Mouse (Mus musculus) forebrain, embryonic 11.5 days (tissue): ENCODE measurements around the gene Rhbdl2. TPM values are rescaled to one million over a fixed set of nuclear protein-coding genes. Genes with fewer than 3 reads are reported as not detected.
A peak's percentile ranks its signal among the peaks of the same experiment; 100 is the strongest.

Source experiments
- ATAC-seq: fragments of 200-750 bp; cut with Nextera tagmentation; replicated peaks from 2 replicates; pipeline ENCODE4 v1.8.0; 2017; ENCODE audit warnings: moderate TSS enrichment; ENCODE audit not compliant: low FRiP score
- DNase-seq: peaks from one replicate; pipeline ENCODE4 v3.0.0-alpha.2; 2017; ENCODE audit warnings: low spot score
- H3K27ac ChIP-seq: fragments of 300-500 bp; sonication (generic); 2 replicates; pipeline ENCODE4 v1.5.1; 2014; ENCODE audit warnings: low read depth, low read length
- H3K27me3 ChIP-seq: fragments of 300-500 bp; sonication (generic); 2 replicates; pipeline ENCODE4 v1.6.1; 2014; ENCODE audit warnings: mild to moderate bottlenecking, low read length, mixed read lengths; ENCODE audit not compliant: control insufficient read depth, insufficient read depth
- H3K36me3 ChIP-seq: fragments of 300-500 bp; sonication (generic); 2 replicates; pipeline ENCODE4 v1.6.1; 2014; ENCODE audit warnings: mild to moderate bottlenecking, low read length, moderate library complexity, mixed read lengths; ENCODE audit not compliant: control insufficient read depth, insufficient read depth
- H3K4me1 ChIP-seq: fragments of 300-500 bp; sonication (generic); replicated peaks from 2 replicates; pipeline ENCODE4 v1.6.1; 2014; ENCODE audit warnings: low read length, mixed read lengths; ENCODE audit not compliant: control insufficient read depth, insufficient read depth
- H3K4me2 ChIP-seq: fragments of 300-500 bp; sonication (generic); 2 replicates; pipeline ENCODE4 v1.6.1; 2014; ENCODE audit warnings: low read depth, mild to moderate bottlenecking, low read length, moderate library complexity, mixed read lengths; ENCODE audit not compliant: severe bottlenecking
- H3K4me3 ChIP-seq: fragments of 300-500 bp; sonication (generic); 2 replicates; pipeline ENCODE4 v1.5.1; 2014; ENCODE audit warnings: low read depth, low read length
- H3K9ac ChIP-seq: fragments of 300-500 bp; sonication (generic); 2 replicates; pipeline ENCODE4 v1.6.1; 2014; ENCODE audit warnings: low read length
- H3K9me3 ChIP-seq: fragments of 300-500 bp; sonication (generic); 2 replicates; pipeline ENCODE4 v1.6.1; 2016; ENCODE audit warnings: low read length, mixed read lengths; ENCODE audit not compliant: control insufficient read depth
- WGBS: fragments of 180-500 bp; shearing (Covaris S2); extraction: QIAGEN DNeasy Blood & Tissue Kit; methylation state at CpG from one replicate; pipeline ENCODE4 v1.1.7; 2014; 5-methylcytosine and 5-hydroxymethylcytosine counted together
- polyA plus RNA-seq: library from polyadenylated mRNA; unstranded; fragments of >200 nt; fragmentation: Nextera tagmentation; extraction: Ambion mirVana; gene quantifications from 2 replicates; pipeline ENCODE4 v1.2.1, GENCODE M21; 2014

Gene Rhbdl2
- polyA plus RNA-seq, 1 experiment from 2014 or later, result 0.68 TPM

- H3K36me3 ChIP-seq, result no peaks in the 10 kb centered on the region
- 92% methylated on average over 7 of the region's 7 CpGs for WGBS
- ATAC-seq (no peak), DNase-seq (peak; percentile 11)
- no peak overlapping the region for H3K9ac ChIP-seq
- H3K27ac ChIP-seq, result no peak overlapping the region
- no peak overlapping the region for H3K4me3 ChIP-seq
- no peaks in the 10 kb centered on the region for H3K4me1 ChIP-seq
- H3K27me3 ChIP-seq, result no peaks in the 10 kb centered on the region
- H3K9me3 ChIP-seq, result no peaks in the 10 kb centered on the region
- H3K4me2 ChIP-seq, result no peak overlapping the region
Measured at GRCm38 (mm10) chr4:123858090-123858489, 70.4 kb downstream of the Rhbdl2 start.

- H3K4me1 ChIP-seq, result no peaks in the 10 kb centered on the region
- no peaks in the 10 kb centered on the region for H3K36me3 ChIP-seq
- H3K9me3 ChIP-seq, result no peaks in the 10 kb centered on the region
- no peaks in the 10 kb centered on the region for H3K27me3 ChIP-seq
- WGBS, result 77% methylated on average over 3 of the region's 3 CpGs
- ATAC-seq (no peak), DNase-seq (peak; percentile 37)
- no peak within 1 kb of the TSS for H3K27ac ChIP-seq
- no peak within 1 kb of the TSS for H3K9ac ChIP-seq
- H3K4me3 ChIP-seq, result no peak within 1 kb of the TSS
- no peak within 1 kb of the TSS for H3K4me2 ChIP-seq
Measured at GRCm38 (mm10) chr4:123859379-123859778, 71.7 kb downstream of the Rhbdl2 start, which contains the start of gene 4933427I04Rik. TSS of gene 4933427I04Rik (plus strand) at chr4:123859679.

GRCm38 (mm10) chr4:123859803-123860202 is 72.1 kb downstream of the Rhbdl2 start:
- peak; percentile 16 for DNase-seq
- no peaks in the 10 kb centered on the region for H3K9me3 ChIP-seq
- WGBS, result 61% methylated on average over 2 of the region's 2 CpGs
- H3K27me3 ChIP-seq, result no peaks in the 10 kb centered on the region
- no peaks in the 10 kb centered on the region for H3K4me1 ChIP-seq
- H3K9ac ChIP-seq, result no peak overlapping the region
- no peak overlapping the region for H3K4me3 ChIP-seq
- H3K4me2 ChIP-seq, result no peak overlapping the region
- no peak overlapping the region for H3K27ac ChIP-seq
- no peaks in the 10 kb centered on the region for H3K36me3 ChIP-seq
- no peak for ATAC-seq

DNA sequence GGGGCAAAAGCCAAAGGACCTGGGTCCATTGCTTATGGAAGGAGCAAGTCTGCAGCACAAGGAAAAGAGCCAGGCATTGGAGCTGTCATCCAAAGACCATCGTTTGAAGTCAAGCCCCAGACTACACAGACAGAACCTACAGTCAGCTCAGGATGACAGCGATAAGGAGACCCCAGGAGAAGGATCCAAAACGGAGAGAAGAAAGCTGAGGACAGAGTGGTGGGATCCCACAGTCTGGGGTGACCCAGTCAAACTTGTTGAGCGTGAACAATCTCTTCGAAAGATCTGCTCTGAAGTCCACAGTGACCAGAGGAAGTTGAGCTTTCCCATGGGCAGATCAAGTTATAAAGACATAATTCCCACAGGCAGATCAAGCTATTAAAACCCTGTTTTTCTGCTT is 72.9 kb downstream of the Rhbdl2 start:
- no peak overlapping the region for H3K27ac ChIP-seq
- H3K27me3 ChIP-seq, result no peaks in the 10 kb centered on the region
- H3K9ac ChIP-seq, result no peak overlapping the region
- H3K4me3 ChIP-seq, result no peak overlapping the region
- WGBS, result 80% methylated on average over 5 of the region's 5 CpGs
- no peaks in the 10 kb centered on the region for H3K36me3 ChIP-seq
- H3K4me1 ChIP-seq, result no peaks in the 10 kb centered on the region
- H3K9me3 ChIP-seq, result no peaks in the 10 kb centered on the region
- peak; percentile 13 for DNase-seq
- no peak overlapping the region for H3K4me2 ChIP-seq
- no peak for ATAC-seq

Other genes with a start within 250 kb of the Rhbdl2 start
- 78.1 and 88.8 TPM in 2 replicates for gene Macf1, start 103.5 kb upstream of the Rhbdl2 start, polyA plus RNA-seq
- 291 and 296 TPM in 2 replicates for gene Ndufs5, start 69.7 kb upstream of the Rhbdl2 start, polyA plus RNA-seq
- gene Akirin1, start 37.5 kb upstream of the Rhbdl2 start, polyA plus RNA-seq, result 86.9 and 88.4 TPM in 2 replicates
- not detected in 2 replicates for gene 4933427I04Rik, start 71.8 kb downstream of the Rhbdl2 start, polyA plus RNA-seq
- gene Mycbp, start 117.0 kb downstream of the Rhbdl2 start, polyA plus RNA-seq, result 58.6 and 59.9 TPM in 2 replicates
- 42.6 and 47.5 TPM in 2 replicates for gene Rragc, start 129.6 kb downstream of the Rhbdl2 start, polyA plus RNA-seq
- not detected in 2 replicates for gene 4930535I16Rik, start 130.1 kb downstream of the Rhbdl2 start, polyA plus RNA-seq